Mouse (Mus musculus): Measurements from ENCODE around the gene Nop58. TPM values are rescaled to one million over a fixed set of nuclear protein-coding genes. Genes with fewer than 3 reads are reported as not detected.
A peak's percentile ranks its signal among the peaks of the same experiment; 100 is the strongest.
"Not testable (repeated sequence)": the region's sequence is repeated elsewhere in the genome, so short reads cannot be mapped to it uniquely, and the experiment has no call there.

The Nop58 gene
- polyA plus RNA-seq, 1 experiment from 2014 or later, result 232 TPM

GRCm38 (mm10) chr1:59739577-59740354 is 55.0 kb downstream of the Nop58 start:
- H3K4me1 ChIP-seq (ENCODE audit: control insufficient read depth, insufficient read depth, low read length), result no peaks in the 10 kb centered on the region
- 57% methylated on average over 17 of the region's 17 CpGs for WGBS
- H3K4me2 ChIP-seq (ENCODE audit: low read depth, low read length), result no peak overlapping the region
- ATAC-seq (ENCODE audit: insufficient read depth, low FRiP score), result no peak
- no peak overlapping the region for H3K4me3 ChIP-seq (replicated peaks; ENCODE audit: low read length)
- H3K27me3 ChIP-seq (ENCODE audit: control insufficient read depth, insufficient read depth, low read length), result no peaks in the 10 kb centered on the region
- no peaks in the 10 kb centered on the region for H3K36me3 ChIP-seq (ENCODE audit: control insufficient read depth, insufficient read depth, low read length)
- H3K9ac ChIP-seq (ENCODE audit: low read length), result 0 out of 2 replicates have a peak overlapping the region, but pooled peaks have one; percentile 29
- H3K27ac ChIP-seq (ENCODE audit: low read length), result no peak overlapping the region
- H3K9me3 ChIP-seq (replicated peaks; ENCODE audit: control insufficient read depth, low read length), result no peaks in the 10 kb centered on the region

- H3K4me3 ChIP-seq (replicated peaks; ENCODE audit: low read length), result no peak overlapping the region
- no peaks in the 10 kb centered on the region for H3K4me1 ChIP-seq (ENCODE audit: control insufficient read depth, insufficient read depth, low read length)
- no peaks in the 10 kb centered on the region for H3K9me3 ChIP-seq (replicated peaks; ENCODE audit: control insufficient read depth, low read length)
- no peak overlapping the region for H3K27ac ChIP-seq (ENCODE audit: low read length)
- H3K36me3 ChIP-seq (ENCODE audit: control insufficient read depth, insufficient read depth, low read length), result no peaks in the 10 kb centered on the region
- no peak overlapping the region for H3K9ac ChIP-seq (ENCODE audit: low read length)
- H3K4me2 ChIP-seq (ENCODE audit: low read depth, low read length), result no peak overlapping the region
- no peaks in the 10 kb centered on the region for H3K27me3 ChIP-seq (ENCODE audit: control insufficient read depth, insufficient read depth, low read length)
- ATAC-seq (ENCODE audit: insufficient read depth, low FRiP score), result no peak
- WGBS, result 65% methylated on average over 2 of the region's 2 CpGs
Measured at GRCm38 (mm10) chr1:59749047-59749446, 64.3 kb downstream of the Nop58 start.

GRCm38 (mm10) chr1:59749724-59750123 is 65.0 kb downstream of the Nop58 start:
- H3K4me3 ChIP-seq (replicated peaks; ENCODE audit: low read length); H3K9ac ChIP-seq (ENCODE audit: low read length); ATAC-seq (ENCODE audit: insufficient read depth, low FRiP score); H3K4me1 ChIP-seq (ENCODE audit: control insufficient read depth, insufficient read depth, low read length); H3K4me2 ChIP-seq (ENCODE audit: low read depth, low read length); H3K9me3 ChIP-seq (replicated peaks; ENCODE audit: control insufficient read depth, low read length); H3K27ac ChIP-seq (ENCODE audit: low read length); H3K27me3 ChIP-seq (ENCODE audit: control insufficient read depth, insufficient read depth, low read length); H3K36me3 ChIP-seq (ENCODE audit: control insufficient read depth, insufficient read depth, low read length): not testable (repeated sequence)
- 62% methylated on average over 5 of the region's 5 CpGs for WGBS

GRCm38 (mm10) chr1:59755298-59755697 is 70.5 kb downstream of the Nop58 start:
- Histone ChIP-seq H3K27ac (ENCODE audit: low read length) (no peak overlapping the region), H3K27me3 (ENCODE audit: control insufficient read depth, insufficient read depth, low read length) (no peaks in the 10 kb centered on the region), H3K4me1 (ENCODE audit: control insufficient read depth, insufficient read depth, low read length) (no peaks in the 10 kb centered on the region), H3K4me3 (replicated peaks; ENCODE audit: low read length) (no peak overlapping the region), H3K4me2 (ENCODE audit: low read depth, low read length) (no peak overlapping the region), H3K36me3 (ENCODE audit: control insufficient read depth, insufficient read depth, low read length) (no peaks in the 10 kb centered on the region), H3K9ac (ENCODE audit: low read length) (no peak overlapping the region), H3K9me3 (replicated peaks; ENCODE audit: control insufficient read depth, low read length) (no peaks in the 10 kb centered on the region)
- WGBS, result 56% methylated on average over 1 of the region's 1 CpGs
- ATAC-seq (ENCODE audit: insufficient read depth, low FRiP score), result no peak

- Histone ChIP-seq H3K36me3 (ENCODE audit: control insufficient read depth, insufficient read depth, low read length) (no peaks in the 10 kb centered on the region), H3K4me3 (replicated peaks; ENCODE audit: low read length) (no peak overlapping the region), H3K4me1 (ENCODE audit: control insufficient read depth, insufficient read depth, low read length) (no peaks in the 10 kb centered on the region), H3K9me3 (replicated peaks; ENCODE audit: control insufficient read depth, low read length) (no peaks in the 10 kb centered on the region), H3K27ac (ENCODE audit: low read length) (no peak overlapping the region), H3K4me2 (ENCODE audit: low read depth, low read length) (no peak overlapping the region), H3K9ac (ENCODE audit: low read length) (no peak overlapping the region), H3K27me3 (ENCODE audit: control insufficient read depth, insufficient read depth, low read length) (no peaks in the 10 kb centered on the region)
- 80% methylated on average over 1 of the region's 1 CpGs for WGBS
- ATAC-seq (ENCODE audit: insufficient read depth, low FRiP score), result no peak
Measured at GRCm38 (mm10) chr1:59758325-59758724, 73.6 kb downstream of the Nop58 start.

GRCm38 (mm10) chr1:59762208-59762607 is 77.4 kb downstream of the Nop58 start:
- H3K9ac ChIP-seq (ENCODE audit: low read length), result peak overlapping the region; percentile 95
- no peak for ATAC-seq (ENCODE audit: insufficient read depth, low FRiP score)
- peak overlapping the region; percentile 90 for H3K4me2 ChIP-seq (ENCODE audit: low read depth, low read length)
- no peaks in the 10 kb centered on the region for H3K27me3 ChIP-seq (ENCODE audit: control insufficient read depth, insufficient read depth, low read length)
- no peaks in the 10 kb centered on the region for H3K9me3 ChIP-seq (replicated peaks; ENCODE audit: control insufficient read depth, low read length)
- peaks cover 9% of the 10 kb centered on the region; the same call in 1 of the 2 replicates for H3K4me1 ChIP-seq (ENCODE audit: control insufficient read depth, insufficient read depth, low read length)
- WGBS, result 4% methylated on average over 10 of the region's 10 CpGs
- H3K36me3 ChIP-seq (ENCODE audit: control insufficient read depth, insufficient read depth, low read length), result no peaks in the 10 kb centered on the region
- peak overlapping the region; percentile 99 for H3K27ac ChIP-seq (ENCODE audit: low read length)
- H3K4me3 ChIP-seq (replicated peaks; ENCODE audit: low read length), result peak overlapping the region; percentile 78

- Histone ChIP-seq H3K27ac (ENCODE audit: low read length) (peak overlapping the region; percentile 99), H3K4me1 (ENCODE audit: control insufficient read depth, insufficient read depth, low read length) (peaks cover 9% of the 10 kb centered on the region; the same call in 1 of the 2 replicates), H3K4me3 (replicated peaks; ENCODE audit: low read length) (peak overlapping the region; percentile 78), H3K4me2 (ENCODE audit: low read depth, low read length) (peak overlapping the region; percentile 90), H3K36me3 (ENCODE audit: control insufficient read depth, insufficient read depth, low read length) (no peaks in the 10 kb centered on the region), H3K27me3 (ENCODE audit: control insufficient read depth, insufficient read depth, low read length) (no peaks in the 10 kb centered on the region), H3K9ac (ENCODE audit: low read length) (peak overlapping the region; percentile 95), H3K9me3 (replicated peaks; ENCODE audit: control insufficient read depth, low read length) (no peaks in the 10 kb centered on the region)
- under 1% methylated on average over 44 of the region's 44 CpGs for WGBS
- peak; percentile 32 for ATAC-seq (ENCODE audit: insufficient read depth, low FRiP score)
Measured at GRCm38 (mm10) chr1:59762651-59763163, 77.9 kb downstream of the Nop58 start.

- H3K27me3 ChIP-seq (ENCODE audit: control insufficient read depth, insufficient read depth, low read length), result no peaks in the 10 kb centered on the region
- peak; percentile 93 for ATAC-seq (ENCODE audit: insufficient read depth, low FRiP score)
- H3K4me2 ChIP-seq (ENCODE audit: low read depth, low read length), result peak within 1 kb of the TSS; percentile 90
- peak within 1 kb of the TSS; percentile 95 for H3K9ac ChIP-seq (ENCODE audit: low read length)
- peaks cover 9% of the 10 kb centered on the region; the same call in 1 of the 2 replicates for H3K4me1 ChIP-seq (ENCODE audit: control insufficient read depth, insufficient read depth, low read length)
- under 1% methylated on average over 75 of the region's 75 CpGs for WGBS
- peak within 1 kb of the TSS; percentile 99 for H3K27ac ChIP-seq (ENCODE audit: low read length)
- no peaks in the 10 kb centered on the region for H3K36me3 ChIP-seq (ENCODE audit: control insufficient read depth, insufficient read depth, low read length)
- peak within 1 kb of the TSS; percentile 78 for H3K4me3 ChIP-seq (replicated peaks; ENCODE audit: low read length)
- no peaks in the 10 kb centered on the region for H3K9me3 ChIP-seq (replicated peaks; ENCODE audit: control insufficient read depth, low read length)
Measured at GRCm38 (mm10) chr1:59763164-59763768, 78.5 kb downstream of the Nop58 start, which contains the start of gene Bmpr2. Gene Bmpr2 (plus strand): TSS chr1:59763400.

GRCm38 (mm10) chr1:59763781-59764251 is 79.0 kb downstream of the Nop58 start:
- Histone ChIP-seq H3K36me3 (ENCODE audit: control insufficient read depth, insufficient read depth, low read length) (no peaks in the 10 kb centered on the region), H3K4me2 (ENCODE audit: low read depth, low read length) (peak overlapping the region; percentile 90), H3K4me1 (ENCODE audit: control insufficient read depth, insufficient read depth, low read length) (peaks cover 9% of the 10 kb centered on the region; the same call in 1 of the 2 replicates), H3K9ac (ENCODE audit: low read length) (peak overlapping the region; percentile 95), H3K27ac (ENCODE audit: low read length) (peak overlapping the region; percentile 99), H3K4me3 (replicated peaks; ENCODE audit: low read length) (peak overlapping the region; percentile 78), H3K9me3 (replicated peaks; ENCODE audit: control insufficient read depth, low read length) (no peaks in the 10 kb centered on the region), H3K27me3 (ENCODE audit: control insufficient read depth, insufficient read depth, low read length) (no peaks in the 10 kb centered on the region)
- WGBS, result under 1% methylated on average over 47 of the region's 55 CpGs
- ATAC-seq (ENCODE audit: insufficient read depth, low FRiP score), result peak; percentile 63

All from stomach, embryonic 16.5 days (tissue).